Mouse (Mus musculus): ENCODE data around the gene Zcrb1. TPM values are rescaled to one million over a fixed set of nuclear protein-coding genes. Genes with fewer than 3 reads are reported as not detected.
A peak's percentile ranks its signal among the peaks of the same experiment; 100 is the strongest.
"Not testable (repeated sequence)": the region's sequence is repeated elsewhere in the genome, so short reads cannot be mapped to it uniquely, and the experiment has no call there.

Gene Zcrb1
- polyA plus RNA-seq, 1 experiment from 2014 or later, result 125 TPM

DNA sequence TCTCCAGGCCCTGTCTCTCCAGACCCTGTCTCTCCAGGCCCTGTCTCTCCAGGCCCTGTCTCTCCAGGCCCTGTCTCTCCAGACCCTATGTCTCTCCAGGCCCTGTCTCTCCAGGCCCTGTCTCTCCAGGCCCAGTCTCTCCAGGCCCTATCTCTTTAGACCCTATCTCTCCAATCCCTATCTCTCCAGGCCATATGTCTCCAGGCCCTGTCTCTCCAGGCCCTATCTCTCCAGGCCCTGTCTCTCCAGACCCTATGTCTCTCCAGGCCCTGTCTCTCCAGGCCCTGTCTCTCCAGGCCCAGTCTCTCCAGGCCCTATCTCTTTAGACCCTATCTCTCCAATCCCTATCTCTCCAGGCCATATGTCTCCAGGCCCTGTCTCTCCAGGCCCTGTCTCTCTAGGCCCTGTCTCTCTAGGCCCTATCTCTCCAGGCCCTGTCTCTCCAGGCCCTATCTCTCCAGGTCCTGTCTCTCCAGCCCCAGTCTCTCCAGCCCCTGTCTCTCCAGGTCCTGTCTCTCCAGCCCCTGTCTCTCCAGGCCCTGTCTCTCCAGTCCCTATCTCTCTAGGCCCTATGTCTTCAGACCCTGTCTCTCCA lies 25.5 kb downstream of the Zcrb1 start:
- not testable (repeated sequence) for DNase-seq (ENCODE audit: low spot score)

DNA sequence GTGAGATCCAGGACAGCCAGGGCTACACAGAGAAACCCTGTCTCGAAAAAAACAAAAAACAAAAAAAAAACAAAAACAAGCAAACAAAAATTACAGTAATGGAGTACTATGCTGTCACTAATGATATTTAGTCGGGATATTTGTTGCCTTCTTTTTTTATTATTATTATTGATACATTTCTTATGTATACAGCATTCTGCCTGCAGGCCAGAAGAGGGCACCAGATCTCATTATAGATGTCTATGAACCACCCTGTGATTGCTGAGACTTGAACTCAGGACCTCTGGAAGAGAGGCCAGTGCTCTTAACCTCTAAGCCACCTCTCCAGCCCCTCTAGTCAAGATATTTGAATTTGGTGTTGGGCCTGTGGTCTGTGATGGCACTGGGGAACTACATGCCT lies 26.3 kb downstream of the Zcrb1 start:
- DNase-seq (ENCODE audit: low spot score), result no peak

DNA sequence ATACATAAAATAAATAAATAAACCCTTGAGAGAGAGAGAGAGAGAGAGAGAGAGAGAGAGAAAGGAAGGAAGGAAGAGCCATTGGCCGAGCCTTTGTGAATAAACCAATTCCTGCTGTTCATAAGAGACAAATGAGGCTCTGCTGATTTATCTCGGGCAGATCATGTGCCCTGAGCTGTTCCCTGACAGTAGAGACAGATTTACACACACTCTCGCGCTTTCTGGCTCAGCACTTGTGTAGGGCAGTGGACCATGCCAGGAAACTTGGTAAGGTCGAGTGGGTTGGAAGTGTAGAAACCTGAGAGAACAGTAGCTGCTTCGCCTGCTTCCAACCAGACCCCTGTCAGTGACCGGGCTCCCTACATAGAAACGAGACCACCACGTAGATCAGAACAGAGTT lies 29.6 kb downstream of the Zcrb1 start:
- no peak for DNase-seq (ENCODE audit: low spot score)

DNA sequence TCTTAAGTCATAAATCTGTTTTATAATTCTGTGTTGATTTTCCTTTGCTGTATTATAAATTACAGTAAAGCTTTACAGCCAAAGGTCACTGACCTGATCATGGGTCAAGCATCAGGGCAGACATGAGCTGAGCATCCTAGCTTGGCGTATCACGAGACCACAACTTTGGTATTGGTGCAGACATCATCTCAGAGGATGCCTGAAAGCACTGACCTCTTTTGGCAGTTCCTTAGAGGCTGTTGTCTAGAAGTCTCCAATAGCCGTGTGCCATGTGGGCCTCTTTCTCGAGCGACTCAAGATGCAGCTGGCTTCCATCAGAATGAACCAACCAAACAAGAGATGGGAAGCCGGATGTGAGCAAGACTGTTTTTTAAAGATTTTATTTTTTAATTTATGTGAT lies 32.6 kb downstream of the Zcrb1 start:
- DNase-seq (ENCODE audit: low spot score), result no peak

DNA sequence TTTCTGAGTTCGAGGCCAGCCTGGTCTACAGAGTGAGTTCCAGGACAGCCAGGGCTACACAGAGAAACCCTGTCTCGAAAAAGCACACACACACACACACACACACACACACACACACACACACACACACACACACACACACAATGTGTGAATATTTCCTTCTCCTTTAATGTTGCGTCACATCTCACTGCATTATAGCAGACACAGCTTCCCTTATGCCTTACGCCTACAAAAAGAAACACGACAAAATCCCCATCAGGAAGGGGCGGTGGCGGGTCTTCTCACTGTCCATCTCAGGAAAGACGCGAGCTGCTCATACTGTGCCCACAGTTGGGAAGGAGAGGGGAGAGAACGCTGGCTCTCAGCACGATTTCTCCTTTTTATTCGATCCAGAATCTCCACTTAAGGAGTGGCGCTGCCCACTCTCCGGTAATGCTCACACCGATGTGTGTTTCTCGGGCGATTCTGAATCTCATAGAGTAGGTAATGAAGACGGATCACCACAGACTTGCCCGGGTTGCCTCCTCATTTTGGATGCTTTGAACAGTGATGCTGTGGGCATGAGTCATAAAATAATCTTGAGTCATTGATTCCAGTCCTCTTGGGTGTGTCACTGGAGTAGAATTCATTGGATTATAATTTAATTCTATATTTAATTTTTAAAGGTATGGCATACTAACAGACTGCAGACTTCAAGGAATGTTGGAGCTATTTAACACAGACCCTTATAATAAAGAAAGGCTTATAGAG lies 39.6 kb downstream of the Zcrb1 start:
- DNase-seq (ENCODE audit: low spot score), result no peak

DNA sequence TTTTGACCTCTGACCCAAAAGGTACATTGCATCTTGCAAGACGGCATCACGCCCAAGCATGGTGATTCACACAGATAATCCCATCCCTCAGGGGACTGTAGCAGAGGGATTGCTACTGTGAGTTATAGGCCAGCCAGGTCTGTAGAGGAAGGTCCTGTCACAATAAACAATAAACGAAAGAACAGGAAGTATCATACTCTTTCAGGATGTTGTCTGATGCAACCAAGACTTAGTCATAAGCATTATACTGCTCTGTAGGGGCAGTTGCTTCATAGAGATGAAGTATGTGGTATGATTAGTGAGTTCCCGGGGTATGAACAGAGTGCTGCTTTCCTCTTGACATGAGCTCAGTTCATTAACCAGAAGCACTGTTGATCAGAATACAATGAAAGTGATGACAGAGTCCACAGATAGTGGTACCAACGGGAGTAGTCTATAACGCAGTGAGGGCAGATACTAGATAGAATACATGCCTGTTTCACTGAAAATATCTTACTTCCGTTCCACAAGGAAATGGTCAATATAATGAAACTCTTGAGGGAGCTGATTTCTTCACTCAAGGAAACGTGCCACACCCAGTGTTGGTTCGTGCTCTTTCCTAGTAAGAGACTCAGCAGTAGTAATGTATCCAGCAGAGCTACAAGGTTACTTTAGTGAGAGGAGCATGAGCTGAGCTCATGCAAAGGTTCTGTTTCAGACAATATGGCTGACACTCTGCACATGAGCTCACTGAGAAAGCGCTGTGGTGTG lies 57.3 kb downstream of the Zcrb1 start:
- DNase-seq (ENCODE audit: low spot score), result no peak

DNA sequence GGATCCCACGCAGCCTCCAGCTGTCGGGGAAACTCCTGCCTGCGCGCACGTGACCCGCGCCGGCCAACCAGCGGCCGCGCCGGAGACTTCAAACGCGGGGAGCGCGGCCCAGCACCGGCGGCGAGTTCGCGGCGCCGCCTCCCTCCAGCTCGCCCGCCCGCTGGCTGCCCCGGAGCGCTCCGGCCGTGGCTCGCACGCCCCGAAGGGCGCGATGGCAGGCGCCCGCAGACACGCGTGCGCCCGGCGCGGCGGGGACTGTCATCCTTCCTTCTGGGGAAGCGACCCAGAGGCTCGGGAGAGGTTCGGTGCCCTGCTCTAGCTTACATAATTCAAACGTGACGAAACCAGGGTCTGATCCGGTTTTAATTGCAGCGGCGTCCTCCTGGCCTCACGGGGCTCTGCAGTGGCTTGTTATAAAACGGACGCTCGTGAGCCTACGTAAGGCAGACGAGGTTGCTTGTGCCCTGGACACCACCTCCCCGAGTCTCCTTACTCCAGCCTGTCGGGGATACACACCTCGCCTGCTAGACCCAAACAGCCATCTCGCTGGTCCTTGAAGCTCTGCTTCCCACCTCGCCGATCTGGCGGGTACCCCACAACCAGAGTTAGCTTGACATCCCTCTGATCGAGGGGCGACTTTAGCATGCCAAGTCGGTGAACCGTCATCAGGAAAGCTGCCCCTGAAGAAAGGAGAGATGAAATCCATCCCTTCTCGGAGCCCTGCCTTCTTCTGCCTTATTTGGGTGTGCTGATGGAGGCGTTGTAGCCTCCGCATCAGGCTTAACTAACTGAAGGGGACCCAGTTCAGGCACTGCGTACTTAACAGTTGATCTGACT lies 61.0 kb downstream of the Zcrb1 start, which contains the start of gene Yaf2:
Gene Yaf2, minus strand, starts transcription at position 11 of the 837 bp plus-strand sequence.
- DNase-seq (ENCODE audit: low spot score), result peak; percentile 87

DNA sequence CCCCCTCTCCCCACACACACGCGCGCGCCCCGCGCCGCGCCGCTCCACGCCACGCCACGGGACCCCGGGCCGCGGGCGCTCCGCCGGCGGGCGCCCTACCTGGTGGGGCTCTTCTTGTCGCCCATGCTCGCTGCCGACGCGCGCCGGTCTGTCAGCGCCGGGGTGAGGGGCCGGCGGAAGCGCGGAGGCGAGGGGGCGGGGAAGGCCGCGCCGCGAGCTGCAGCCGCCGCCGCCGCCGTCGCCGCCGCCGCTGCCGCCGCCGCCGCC lies 61.5 kb downstream of the Zcrb1 start:
- no peak for DNase-seq (ENCODE audit: low spot score)

Other genes with a start within 250 kb of the Zcrb1 start
- 5.2 and 5.9 TPM in 2 replicates for gene Gxylt1, start 123.2 kb downstream of the Zcrb1 start, polyA plus RNA-seq (2015; fragmentation: Nextera tagmentation; extraction: Ambion mirVana)
- 39.5 and 40.4 TPM in 2 replicates for gene Yaf2, start 61.4 kb downstream of the Zcrb1 start, polyA plus RNA-seq (2015; fragmentation: Nextera tagmentation; extraction: Ambion mirVana)
- 43.1 and 43.5 TPM in 2 replicates for gene Pphln1, start within 50 bp of the Zcrb1 start, polyA plus RNA-seq (2015; fragmentation: Nextera tagmentation; extraction: Ambion mirVana)
- gene Prickle1, start 197.6 kb upstream of the Zcrb1 start, polyA plus RNA-seq (2015; fragmentation: Nextera tagmentation; extraction: Ambion mirVana), result 11.8 and 12.0 TPM in 2 replicates